Mouse (Mus musculus) liver, postnatal 0 days (tissue): ENCODE results near the gene Relb.

Source experiments
- CTCF ChIP-seq: sonication (generic); IDR thresholded peaks from 2 replicates; pipeline ENCODE4 v1.5.1; 2016; ENCODE audit warnings: antibody characterized with exemption, low read depth
- EP300 ChIP-seq: IDR thresholded peaks from 2 replicates; pipeline ENCODE4 v1.6.1; 2016; ENCODE audit warnings: antibody characterized with exemption, low read depth, mild to moderate bottlenecking

DNA sequence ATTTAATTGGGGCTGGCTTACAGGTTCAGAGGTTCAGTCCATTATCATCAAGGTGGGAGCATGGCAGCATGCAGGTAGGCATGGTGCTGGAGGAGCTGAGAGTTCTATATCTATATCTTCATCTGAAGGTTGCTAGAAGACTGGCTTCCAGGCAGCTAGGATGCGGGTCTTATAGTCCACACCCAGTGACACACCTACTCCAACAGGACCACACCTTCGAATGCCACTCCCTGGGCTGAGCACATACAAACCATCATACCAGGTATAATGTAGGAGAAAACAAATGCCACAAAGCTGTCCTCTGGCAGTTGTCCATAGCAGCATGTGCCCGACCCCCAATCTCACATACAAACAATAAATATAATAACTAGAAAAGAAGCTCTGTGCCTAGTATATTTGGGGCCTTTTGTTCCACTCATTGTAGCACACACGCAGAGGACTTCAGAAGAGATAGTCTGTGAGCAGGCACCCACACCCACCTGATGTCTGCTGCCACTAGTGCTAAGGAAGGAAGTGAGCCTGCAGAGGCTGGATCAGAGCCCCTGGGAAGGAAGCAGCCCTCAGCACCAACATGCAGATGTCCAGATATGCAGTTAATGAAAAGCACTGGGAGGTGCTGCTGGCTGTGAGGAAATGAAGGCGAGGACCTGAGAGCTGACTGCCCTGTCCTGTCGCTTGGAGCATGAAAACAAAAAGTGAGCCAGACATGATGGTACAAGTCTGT, 22.0 kb upstream of the Relb start:
- TF ChIP-seq CTCF, result no peak
- TF ChIP-seq EP300, result no peak
